Mouse (Mus musculus): ENCODE results near the gene Mnat1.
"Not testable (repeated sequence)": the region's sequence is repeated elsewhere in the genome, so short reads cannot be mapped to it uniquely, and the experiment has no call there.

Mnat1 gene

DNA sequence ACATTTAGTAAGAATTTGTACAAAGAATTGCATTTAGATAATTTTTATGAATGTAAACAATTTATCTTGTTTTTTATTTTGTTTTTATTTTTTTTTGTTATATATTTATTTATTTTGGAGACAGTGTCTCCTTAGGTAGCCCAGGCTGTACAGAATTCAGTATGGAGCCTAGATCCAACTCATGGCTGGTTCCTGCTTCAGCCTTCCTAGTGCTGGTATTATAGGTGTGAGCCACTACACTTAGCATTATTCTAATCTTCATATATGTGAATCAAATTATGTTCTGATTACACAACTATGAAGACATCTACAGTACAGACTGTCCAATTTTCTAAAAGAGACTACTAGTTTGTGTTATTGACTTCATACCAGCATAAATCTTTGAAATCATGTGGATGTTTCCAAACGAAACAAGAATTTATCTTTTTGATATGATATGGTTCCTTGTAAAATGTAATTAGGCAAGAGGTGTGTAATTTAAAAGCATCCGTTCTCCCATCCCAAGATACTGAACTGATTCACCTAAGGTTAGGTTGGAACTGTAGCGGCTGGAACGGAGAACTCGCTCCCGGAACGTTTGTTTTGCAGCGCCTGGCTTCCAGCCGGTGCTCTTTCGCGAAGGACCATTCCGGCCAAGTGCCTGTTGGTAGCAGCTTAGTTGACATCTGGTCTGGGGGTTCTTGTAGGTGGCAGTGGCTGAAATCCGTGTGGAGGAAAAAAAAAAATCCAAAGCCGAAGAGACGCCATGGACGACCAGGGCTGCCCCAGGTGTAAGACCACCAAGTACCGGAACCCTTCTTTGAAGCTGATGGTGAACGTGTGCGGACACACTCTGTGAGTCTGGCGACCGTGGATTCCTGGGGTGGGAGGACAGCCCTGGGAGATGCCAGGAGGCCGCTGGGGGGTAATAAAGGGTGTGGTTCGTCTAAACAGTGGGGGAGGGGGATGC, at the start of gene Mnat1:
Gene Mnat1, plus strand, starts transcription at position 625 of the 949 bp plus-strand sequence.
- in situ Hi-C loops (cut with MboI) = no loop called here

DNA sequence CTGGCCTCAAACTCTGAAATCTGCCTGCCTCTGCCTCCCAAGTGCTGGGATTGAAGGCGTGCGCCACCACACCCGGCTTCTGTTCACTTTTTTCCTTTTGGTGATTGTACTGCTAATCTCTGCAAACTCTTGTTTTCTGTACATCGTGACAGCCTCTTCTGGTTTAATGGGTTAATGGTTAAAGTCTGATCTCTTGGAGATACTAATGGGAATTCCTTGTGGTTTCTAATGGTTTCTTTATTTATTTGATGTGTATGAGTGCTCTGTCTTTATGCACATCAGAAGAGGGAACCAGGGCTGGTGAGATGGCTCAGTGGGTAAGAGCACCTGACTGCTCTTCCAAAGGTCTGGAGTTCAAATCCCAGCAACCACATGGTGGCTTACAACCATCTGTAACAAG, 41.7 kb upstream of the Mnat1 start:
- in situ Hi-C loops (cut with MboI) = not testable (repeated sequence)

DNA sequence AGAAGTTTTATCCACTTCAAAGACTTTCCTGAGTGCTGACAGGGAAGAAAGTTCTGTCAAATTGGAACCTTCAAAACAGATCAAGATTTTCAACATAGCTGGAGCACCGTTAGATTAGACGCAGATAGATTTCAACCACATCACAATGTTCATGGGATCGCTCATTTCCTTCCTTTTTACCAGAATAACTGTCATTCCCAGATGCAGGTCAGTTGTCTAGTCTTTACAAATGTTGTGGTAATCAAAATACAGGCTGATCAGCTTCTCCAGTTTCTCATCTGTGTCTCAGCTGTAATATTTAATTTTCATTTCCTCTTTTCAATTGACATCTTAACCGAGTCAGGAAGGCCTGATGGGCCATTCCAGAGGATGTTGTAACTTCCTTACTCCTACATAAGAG, 39.7 kb upstream of the Mnat1 start:
- in situ Hi-C loops (cut with MboI) = no loop called here

DNA sequence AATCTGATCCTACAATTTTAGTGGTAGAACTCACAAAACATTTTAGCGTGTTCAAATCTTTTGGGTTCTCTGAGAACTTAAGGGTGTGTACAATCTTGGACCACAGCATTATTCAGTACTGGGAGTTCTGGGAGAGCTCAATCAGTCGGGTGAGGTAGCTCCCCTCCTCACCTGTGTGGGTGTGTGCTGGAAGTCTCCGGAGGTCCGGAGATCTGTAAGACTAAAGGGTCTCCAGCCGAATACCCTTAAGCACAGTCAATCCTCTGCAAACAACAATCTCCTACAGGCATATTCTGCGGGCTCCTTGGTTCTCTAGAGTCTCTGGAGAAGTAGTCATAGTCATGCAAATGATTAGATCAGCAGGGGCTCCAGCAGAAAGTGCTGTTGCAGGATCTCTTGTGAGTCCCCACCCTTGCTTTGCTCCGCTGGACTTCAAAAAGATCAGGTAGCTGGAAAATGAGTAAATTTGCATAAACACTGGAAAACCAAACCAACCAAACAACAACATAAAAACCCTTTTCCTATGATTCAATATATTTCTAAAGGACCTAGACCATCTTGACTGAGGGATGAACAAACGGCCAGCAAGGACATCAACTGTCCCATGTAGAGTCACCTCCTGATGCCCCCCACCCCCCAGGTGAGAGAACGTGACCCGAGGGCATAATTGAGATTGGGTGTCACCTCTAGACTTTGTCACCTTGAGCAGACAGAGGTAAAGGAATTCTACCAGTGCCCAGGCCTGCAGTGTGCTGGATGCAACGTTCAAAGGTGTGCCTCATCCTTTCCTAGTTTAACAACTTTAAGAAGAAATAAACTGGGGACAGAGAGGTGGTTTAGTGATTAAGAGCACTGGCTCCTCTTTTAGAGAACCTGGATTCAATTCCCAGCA, 37.5 kb upstream of the Mnat1 start:
- in situ Hi-C loops (cut with MboI) = no loop called here

DNA sequence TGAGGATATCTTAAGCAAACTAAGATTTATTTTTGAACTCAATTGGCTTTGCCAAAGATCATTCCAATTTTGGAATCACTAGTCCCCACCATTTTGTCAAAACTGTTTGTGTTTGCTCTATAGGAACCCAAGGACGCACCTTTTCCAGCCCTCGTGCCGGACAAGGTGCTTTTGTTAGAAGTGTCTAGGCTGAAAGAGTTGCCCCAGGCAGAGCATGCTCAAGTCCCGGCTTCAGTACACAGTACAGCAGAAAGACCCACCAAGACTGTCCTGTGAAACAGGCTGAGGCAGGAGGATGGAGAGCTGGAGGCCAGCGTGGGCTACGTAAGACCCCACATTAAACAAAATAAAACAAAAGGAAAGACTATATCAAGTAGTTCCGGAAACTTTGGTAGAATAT, 36.4 kb upstream of the Mnat1 start:
- in situ Hi-C loops (cut with MboI) = no loop called here

GRCm38 (mm10) chr12:73088500-73088899, 35.0 kb upstream of the Mnat1 start:
- in situ Hi-C loops (cut with MboI) = no loop called here

GRCm38 (mm10) chr12:73088911-73089310, 34.6 kb upstream of the Mnat1 start:
- in situ Hi-C loops (cut with MboI) = no loop called here

GRCm38 (mm10) chr12:73090672-73091335, 32.7 kb upstream of the Mnat1 start:
- in situ Hi-C loops (cut with MboI) = no loop called here

DNA sequence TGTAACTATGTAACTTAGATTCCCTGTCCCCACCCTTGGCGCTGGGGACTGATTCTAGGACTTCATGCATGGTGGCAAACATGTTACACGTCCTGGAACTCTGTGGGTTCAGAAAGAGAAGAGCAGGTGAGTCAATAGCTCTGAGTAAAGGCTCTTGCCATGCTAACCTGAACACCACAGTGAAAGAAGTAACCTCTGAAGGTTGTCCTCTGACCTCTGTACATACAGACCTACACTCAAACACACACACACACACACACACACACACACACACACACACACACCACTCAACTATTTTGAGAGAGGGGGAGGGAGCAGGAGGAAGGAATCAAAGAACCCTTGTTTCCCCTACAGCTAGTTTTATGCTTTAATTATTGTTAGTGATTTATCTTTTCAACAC, 29.3 kb upstream of the Mnat1 start:
- in situ Hi-C loops (cut with MboI) = no loop called here

DNA sequence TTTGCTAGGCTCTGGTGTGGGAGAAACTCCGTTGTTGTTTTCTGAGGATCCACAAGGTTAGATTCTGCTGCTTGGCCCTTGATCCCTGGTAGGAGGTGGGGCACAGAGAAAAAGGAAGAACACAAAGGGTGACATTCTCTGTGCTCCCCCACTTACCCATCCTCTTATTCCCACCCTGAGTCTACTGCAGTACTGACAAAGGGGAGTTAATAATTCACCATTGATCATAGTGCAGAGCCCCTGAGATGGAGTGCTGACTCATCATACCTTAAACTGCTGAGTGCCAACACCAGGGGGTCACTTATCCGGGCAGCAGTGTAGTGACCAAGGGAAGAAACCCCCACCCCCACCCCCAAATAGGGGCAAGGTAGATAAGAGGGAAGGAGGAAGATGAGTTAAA, 28.9 kb upstream of the Mnat1 start:
- in situ Hi-C loops (cut with MboI) = no loop called here

GRCm38 (mm10) chr12:73096177-73096576, 27.3 kb upstream of the Mnat1 start:
- in situ Hi-C loops (cut with MboI) = not testable (repeated sequence)

GRCm38 (mm10) chr12:73098593-73098992, 24.9 kb upstream of the Mnat1 start:
- in situ Hi-C loops (cut with MboI) = no loop called here

- in situ Hi-C loops (cut with MboI) = no loop called here
These were observed 19.8 kb upstream of the Mnat1 start for GRCm38 (mm10) chr12:73103713-73104112.

DNA sequence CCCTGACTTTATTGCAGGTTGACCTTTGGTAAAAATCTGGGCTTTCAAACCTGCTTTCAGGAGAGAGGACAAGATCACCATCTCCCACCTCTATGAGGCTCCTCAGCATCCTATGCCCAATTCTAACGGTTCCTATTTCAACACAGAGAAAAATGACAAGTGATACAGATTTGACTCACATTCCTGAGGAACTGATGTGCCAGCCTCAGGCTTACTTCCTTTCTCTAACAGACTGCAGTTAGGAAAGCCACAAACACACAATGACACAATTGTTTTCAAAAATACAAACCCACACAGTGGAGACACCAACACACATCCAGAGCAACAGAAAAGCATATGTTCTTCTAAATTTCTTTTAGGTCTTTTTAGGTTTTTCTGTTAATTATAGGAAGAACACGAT, 15.7 kb upstream of the Mnat1 start:
- in situ Hi-C loops (cut with MboI) = no loop called here

GRCm38 (mm10) chr12:73110431-73111111, 12.9 kb upstream of the Mnat1 start:
- in situ Hi-C loops (cut with MboI) = no loop called here

DNA sequence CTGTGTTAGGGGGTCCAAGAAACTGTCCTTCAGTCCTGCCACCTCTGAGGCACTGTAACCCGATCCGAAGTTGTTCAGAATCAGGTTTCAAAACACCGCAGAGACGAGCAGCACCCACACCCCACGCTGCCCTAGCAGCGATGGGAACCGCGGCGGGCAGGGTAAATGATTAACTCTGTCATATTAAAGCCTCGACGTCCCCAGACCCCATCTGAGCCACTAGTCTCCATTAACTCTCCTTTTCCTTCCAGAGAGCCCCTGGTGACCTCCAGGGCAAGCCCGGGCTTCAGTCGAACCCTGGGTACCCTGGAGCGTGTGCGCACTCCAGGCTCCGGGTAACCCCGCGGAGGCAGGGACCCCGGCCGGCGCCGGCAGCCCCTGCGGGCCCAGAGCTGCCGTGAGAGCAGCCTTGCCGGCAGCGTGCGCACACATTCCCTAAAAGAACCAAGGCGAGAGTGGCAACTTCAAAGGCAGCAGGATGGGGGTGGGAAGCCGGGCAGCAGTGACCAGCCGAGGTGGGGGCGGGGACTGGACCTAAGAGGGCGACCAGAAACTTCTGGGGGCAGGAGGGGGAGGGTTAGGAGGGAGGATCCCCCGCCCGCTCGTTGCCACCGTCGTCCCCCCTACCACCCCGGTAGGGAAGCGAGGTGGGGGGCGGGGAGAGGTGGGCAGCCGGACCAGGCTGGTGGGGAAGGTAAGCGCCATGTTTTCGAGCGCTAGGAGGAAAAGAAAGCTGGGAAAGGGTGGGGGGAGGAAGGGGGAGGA, 11.8 kb upstream of the Mnat1 start:
- in situ Hi-C loops (cut with MboI) = no loop called here

GRCm38 (mm10) chr12:73112326-73113087, 11.0 kb upstream of the Mnat1 start:
- in situ Hi-C loops (cut with MboI) = no loop called here

- in situ Hi-C loops (cut with MboI) = no loop called here
These were observed 10.3 kb upstream of the Mnat1 start, which contains the start of gene Six4 for GRCm38 (mm10) chr12:73113196-73113595. Gene Six4 (minus strand): TSS chr12:73113456.

DNA sequence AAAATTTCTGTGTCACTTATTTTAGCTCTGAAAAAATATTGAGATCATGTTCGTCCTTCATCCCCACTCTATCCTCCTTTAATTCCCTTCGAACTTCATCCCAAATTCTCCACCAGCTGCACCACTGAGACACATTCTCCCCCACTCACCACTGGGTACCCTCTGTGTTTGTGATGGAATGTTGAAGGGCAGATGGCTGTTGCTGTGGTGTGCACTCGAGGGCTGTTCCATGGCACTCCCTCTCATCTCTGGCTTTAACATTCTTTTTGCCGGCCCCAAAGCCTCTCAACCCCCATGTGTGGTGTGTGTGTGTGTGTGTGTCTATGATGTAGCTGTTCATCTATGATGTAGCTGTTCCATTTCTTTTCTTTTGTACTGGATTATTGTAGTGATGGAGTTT, 1.7 kb downstream of the Mnat1 start:
- in situ Hi-C loops (cut with MboI) = no loop called here

GRCm38 (mm10) chr12:73140732-73141131, 17.2 kb downstream of the Mnat1 start:
- in situ Hi-C loops (cut with MboI) = no loop called here
